Mouse (Mus musculus) G1E (cell line): ENCODE data around the gene Tmem132c. TPM values are rescaled to one million over a fixed set of nuclear protein-coding genes. Genes with fewer than 3 reads are reported as not detected.

Source experiments
- ATAC-seq: 2 replicates; pipeline ENCODE4 v1.8.0; 2016; ENCODE audit warnings: mild to moderate bottlenecking; ENCODE audit not compliant: insufficient number of reproducible peaks, poor library complexity, low FRiP score, severe bottlenecking; ENCODE audit errors: extremely low read depth
- DNase-seq: peaks from one replicate; pipeline ENCODE4 v3.0.0; 2012; ENCODE audit warnings: low spot score
- H3K27me3 ChIP-seq: 2 replicates; pipeline ENCODE4 v1.6.1; 2012; ENCODE audit warnings: mild to moderate bottlenecking, low read length, inconsistent platforms; ENCODE audit not compliant: insufficient read depth
- H3K36me3 ChIP-seq: replicated peaks from 2 replicates; pipeline ENCODE3; 2012; ENCODE audit warnings: mild to moderate bottlenecking, inconsistent platforms
- H3K4me1 ChIP-seq: 2 replicates; pipeline ENCODE4 v1.6.1; 2012; ENCODE audit warnings: low read depth, low read length, inconsistent platforms, mixed read lengths; ENCODE audit not compliant: insufficient read depth
- H3K4me3 ChIP-seq: 2 replicates; pipeline ENCODE4 v1.5.1; 2012; ENCODE audit warnings: low read depth, mild to moderate bottlenecking, inconsistent platforms, low read length, moderate library complexity, mixed read lengths
- H3K9me3 ChIP-seq: replicated peaks from 2 replicates; pipeline ENCODE4 v1.6.1; 2012; ENCODE audit warnings: inconsistent platforms
- CTCF ChIP-seq: IDR thresholded peaks from 2 replicates; pipeline ENCODE4 v1.5.1; 2012; ENCODE audit warnings: low read depth, low read length, inconsistent platforms, mixed read lengths
- GATA1 ChIP-seq: IDR thresholded peaks from 2 replicates; pipeline ENCODE4 v1.6.1; 2012; ENCODE audit warnings: borderline replicate concordance, low read length, inconsistent platforms, mixed read lengths
- GATA2 ChIP-seq: IDR thresholded peaks from 2 replicates; pipeline ENCODE4 v1.6.1; 2012; ENCODE audit warnings: low read depth, low read length, inconsistent platforms, borderline replicate concordance
- POLR2AphosphoS5 ChIP-seq: IDR thresholded peaks from 2 replicates; pipeline ENCODE4 v1.6.1; 2012; ENCODE audit warnings: low read depth, low read length, inconsistent platforms; ENCODE audit not compliant: insufficient replicate concordance
- TAL1 ChIP-seq: conservative IDR thresholded peaks from 2 replicates; pipeline ENCODE4 v1.6.1; 2012; ENCODE audit warnings: low read depth, low read length, inconsistent platforms, mixed read lengths
- polyA plus RNA-seq: library from polyadenylated mRNA; stranded (reverse); fragments of >175 nt; gene quantifications from 2 replicates; pipeline ENCODE4 v1.2.3, GENCODE M21; 2012
- total RNA-seq, 2 experiments: library from RNA; stranded (forward) in 1 of 2; stranded (reverse) in 1 of 2; fragments of 200-1000 nt in 1 of 2; fragments of >200 nt in 1 of 2; fragmentation: Nextera tagmentation in 1 of 2; gene quantifications; 2 replicates each; pipeline ENCODE4 v1.2.3; 2014 to 2017

Tmem132c gene
- total and polyA plus RNA-seq, 3 experiments = not detected

- no peak overlapping the region for H3K4me3 ChIP-seq
- peaks cover 68% of the 10 kb centered on the region for H3K9me3 ChIP-seq
- no peak for ATAC-seq
- H3K4me1 ChIP-seq = no peaks in the 10 kb centered on the region
- TF ChIP-seq GATA2 (no peak), POLR2AphosphoS5 (no peak), CTCF (no peak), TAL1 (no peak), GATA1 (no peak)
- no peak for DNase-seq
- no peaks in the 10 kb centered on the region for H3K27me3 ChIP-seq
- H3K36me3 ChIP-seq = no peaks in the 10 kb centered on the region
These were observed 13.5 kb upstream of the Tmem132c start for GRCm38 (mm10) chr5:127227929-127228595.

GRCm38 (mm10) chr5:127234715-127235114, 6.9 kb upstream of the Tmem132c start:
- H3K4me3 ChIP-seq = no peak overlapping the region
- ATAC-seq (no peak), DNase-seq (no peak)
- no peaks in the 10 kb centered on the region for H3K4me1 ChIP-seq
- H3K36me3 ChIP-seq = no peaks in the 10 kb centered on the region
- peaks cover 72% of the 10 kb centered on the region for H3K9me3 ChIP-seq
- TF ChIP-seq TAL1 (no peak), CTCF (no peak), GATA1 (no peak), POLR2AphosphoS5 (no peak), GATA2 (no peak)
- no peaks in the 10 kb centered on the region for H3K27me3 ChIP-seq

GRCm38 (mm10) chr5:127235203-127235602, 6.4 kb upstream of the Tmem132c start:
- DNase-seq (no peak), ATAC-seq (no peak)
- peaks cover 68% of the 10 kb centered on the region for H3K9me3 ChIP-seq
- no peaks in the 10 kb centered on the region for H3K36me3 ChIP-seq
- no peaks in the 10 kb centered on the region for H3K4me1 ChIP-seq
- no peaks in the 10 kb centered on the region for H3K27me3 ChIP-seq
- no peak for TF ChIP-seq CTCF
- no peak for TF ChIP-seq GATA2
- no peak for TF ChIP-seq GATA1
- TF ChIP-seq TAL1 = no peak
- TF ChIP-seq POLR2AphosphoS5 = no peak
- H3K4me3 ChIP-seq = no peak overlapping the region

GRCm38 (mm10) chr5:127239706-127240105, 1.9 kb upstream of the Tmem132c start:
- Histone ChIP-seq H3K27me3 (no peaks in the 10 kb centered on the region), H3K4me3 (no peak overlapping the region), H3K9me3 (peaks cover 88% of the 10 kb centered on the region), H3K4me1 (no peaks in the 10 kb centered on the region), H3K36me3 (no peaks in the 10 kb centered on the region)
- TF ChIP-seq GATA1 (no peak), CTCF (no peak), TAL1 (no peak), POLR2AphosphoS5 (no peak), GATA2 (no peak)
- DNase-seq (no peak), ATAC-seq (no peak)

DNA sequence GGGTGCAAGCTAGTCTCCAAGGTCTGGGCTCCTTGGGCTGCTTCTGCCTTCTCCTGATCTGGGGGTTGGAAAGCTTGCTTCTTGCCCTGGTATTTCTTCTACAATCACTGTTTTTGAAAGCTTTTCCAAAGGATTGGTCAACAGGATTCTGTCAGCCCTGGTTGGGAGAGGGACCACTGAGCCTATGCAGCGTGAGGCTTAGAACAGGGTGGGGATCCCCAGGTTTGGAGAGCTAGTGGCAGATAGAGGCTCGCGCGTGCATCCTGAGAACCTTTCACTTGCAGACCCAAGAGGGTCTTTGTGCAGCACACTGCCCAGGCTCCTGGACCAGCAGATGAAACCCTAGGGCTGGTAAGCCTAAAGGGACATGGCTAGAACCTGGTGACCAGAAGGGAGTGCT, 962 bp upstream of the Tmem132c start:
- H3K27me3 ChIP-seq = no peaks in the 10 kb centered on the region
- ATAC-seq = no peak
- no peak for DNase-seq
- no peak overlapping the region for H3K4me3 ChIP-seq
- H3K4me1 ChIP-seq = no peaks in the 10 kb centered on the region
- H3K36me3 ChIP-seq = no peaks in the 10 kb centered on the region
- peaks cover 82% of the 10 kb centered on the region for H3K9me3 ChIP-seq
- no peak for TF ChIP-seq POLR2AphosphoS5
- TF ChIP-seq GATA1 = no peak
- no peak for TF ChIP-seq GATA2
- TF ChIP-seq TAL1 = no peak
- TF ChIP-seq CTCF = no peak

GRCm38 (mm10) chr5:127241925-127242762, 536 bp downstream of the Tmem132c start:
- ATAC-seq (no peak), DNase-seq (no peak)
- Histone ChIP-seq H3K27me3 (no peaks in the 10 kb centered on the region), H3K4me1 (no peaks in the 10 kb centered on the region), H3K4me3 (no peak overlapping the region; the same call in 1 of the 2 replicates), H3K9me3 (peaks cover 75% of the 10 kb centered on the region), H3K36me3 (no peaks in the 10 kb centered on the region)
- no peak for TF ChIP-seq CTCF
- no peak for TF ChIP-seq GATA1
- TF ChIP-seq POLR2AphosphoS5 = no peak
- TF ChIP-seq GATA2 = no peak
- no peak for TF ChIP-seq TAL1
